In genomic region chr5:134006470-134007126, GRCm38 (mm10) we compare ENCODE assay signal across 7 mouse cellular contexts.
DNase-seq lines count a peak whose midpoint lies in the region; ATAC-seq and TF ChIP-seq lines count a peak whose summit lies in the region.

No protein-coding gene starts in this region.

- H3K27me3 ChIP-seq in intestine, postnatal 0 days (replicated peaks; ENCODE audit: control insufficient read depth, insufficient read depth, low read length) = no peaks in the 10 kb centered on the region
- peaks cover 3% of the 10 kb centered on the region; the same call in 1 of the 2 replicates for H3K27me3 ChIP-seq in midbrain, embryonic 11.5 days (ENCODE audit: control insufficient read depth, insufficient read depth, low read length)

- no peak overlapping the region; the same call in 1 of the 2 replicates for H3K4me3 ChIP-seq in intestine, postnatal 0 days (ENCODE audit: low read depth, low read length)
- H3K4me3 ChIP-seq in midbrain, embryonic 11.5 days (ENCODE audit: low read depth, low read length) = no peak overlapping the region

- H3K4me1 ChIP-seq in intestine, postnatal 0 days (replicated peaks; ENCODE audit: control insufficient read depth, insufficient read depth, low read length) = no peaks in the 10 kb centered on the region
- peaks cover 6% of the 10 kb centered on the region; the same call in 1 of the 2 replicates for H3K4me1 ChIP-seq in midbrain, embryonic 11.5 days (ENCODE audit: control insufficient read depth, insufficient read depth, low read length)

- intact Hi-C loops in left cerebral cortex, postnatal 36 days (cut with DNase I) = loop anchor here (10.0 kb wide), 2 partner anchors 202 to 1462 kb away; partner anchors contain the start of gene Auts2

- peak; percentile 89 for DNase-seq in adrenal gland, postnatal 10 days
- peak; percentile 94 for DNase-seq in embryo, embryonic 11.5 days (ENCODE audit: low read depth, low spot score)
- DNase-seq in gonadal fat pad, adult 2 months (ENCODE audit: low read depth) = peak; percentile 33
- peak; percentile 78 to 79 for DNase-seq in left cerebral cortex, postnatal 36 days (ENCODE audit: low spot score in 2 of 2)
- DNase-seq in midbrain, embryonic 11.5 days (ENCODE audit: low spot score, missing footprints) = peak; percentile 100
- DNase-seq in spleen, postnatal 10 days (ENCODE audit: low spot score in 2 of 2) = peak; percentile 13 to 55

- peak overlapping the region; percentile 50 for H3K4me2 ChIP-seq in intestine, postnatal 0 days (replicated peaks; ENCODE audit: low read depth)
- H3K4me2 ChIP-seq in midbrain, embryonic 11.5 days = peak overlapping the region; percentile 6; the same call in 1 of the 2 replicates

- H3K9ac ChIP-seq in intestine, postnatal 0 days (ENCODE audit: low read depth, low read length) = no peak overlapping the region
- 0 out of 2 replicates have a peak overlapping the region, but pooled peaks have one; percentile 1 for H3K9ac ChIP-seq in midbrain, embryonic 11.5 days (ENCODE audit: low read length)

- ATAC-seq in intestine, postnatal 0 days = peak; percentile 90
- ATAC-seq in midbrain, embryonic 11.5 days (ENCODE audit: low FRiP score) = peak; percentile 91

- peak; percentile 97 for TF ChIP-seq CTCF in intestine, postnatal 0 days (IDR thresholded peaks at IDR 0.05; ENCODE audit: low read depth)

- no peaks in the 10 kb centered on the region for H3K36me3 ChIP-seq in intestine, postnatal 0 days (ENCODE audit: control insufficient read depth, insufficient read depth)
- no peaks in the 10 kb centered on the region for H3K36me3 ChIP-seq in midbrain, embryonic 11.5 days (ENCODE audit: control insufficient read depth, insufficient read depth, low read length)

- 14% methylated on average over 14 of the region's 14 CpGs for WGBS in intestine, postnatal 0 days
- WGBS in midbrain, embryonic 11.5 days = under 1% methylated on average over 14 of the region's 14 CpGs

- H3K27ac ChIP-seq in intestine, postnatal 0 days (ENCODE audit: low read depth, low read length) = no peak overlapping the region
- no peak overlapping the region for H3K27ac ChIP-seq in midbrain, embryonic 11.5 days (ENCODE audit: low read depth, low read length)

- 0 out of 2 replicates have a peak, but pooled peaks cover 4% of the 10 kb centered on the region for H3K9me3 ChIP-seq in intestine, postnatal 0 days (ENCODE audit: control insufficient read depth)
- no peaks in the 10 kb centered on the region for H3K9me3 ChIP-seq in midbrain, embryonic 11.5 days (ENCODE audit: control insufficient read depth, low read length)

Comparison
In these comparisons a context has a peak if more than half of its experiments do, and no peak if none do; other contexts are left out.
1. DNase-seq: peak in every context shown above with its lines; median percentile 100 in midbrain, embryonic 11.5 days; 94 in embryo, embryonic 11.5 days; 89 in adrenal gland, postnatal 10 days; 78 in left cerebral cortex, postnatal 36 days; 34 in spleen, postnatal 10 days; 33 in gonadal fat pad, adult 2 months.